Mouse (Mus musculus) liver, embryonic 15.5 days (tissue): Measurements from ENCODE around the gene Mien1. TPM values are rescaled to one million over a fixed set of nuclear protein-coding genes. Genes with fewer than 3 reads are reported as not detected.
A peak's percentile ranks its signal among the peaks of the same experiment; 100 is the strongest.

Source experiments
- ATAC-seq: fragments of 200-750 bp; cut with Nextera tagmentation; 2 replicates; pipeline ENCODE4 v1.8.0; 2017; ENCODE audit warnings: moderate number of reproducible peaks, mild to moderate bottlenecking, moderate library complexity; ENCODE audit not compliant: insufficient read depth
- H3K27ac ChIP-seq: fragments of 300-500 bp; sonication (generic); replicated peaks from 2 replicates; pipeline ENCODE4 v1.5.1; 2015; ENCODE audit warnings: mild to moderate bottlenecking, inconsistent platforms
- H3K27me3 ChIP-seq: fragments of 300-500 bp; sonication (generic); 2 replicates; pipeline ENCODE4 v1.6.1; 2015; ENCODE audit warnings: mild to moderate bottlenecking, inconsistent platforms
- H3K36me3 ChIP-seq: fragments of 300-500 bp; sonication (generic); replicated peaks from 2 replicates; pipeline ENCODE4 v1.6.1; 2015; ENCODE audit warnings: moderate library complexity, mild to moderate bottlenecking, inconsistent platforms
- H3K4me1 ChIP-seq: fragments of 300-500 bp; sonication (generic); replicated peaks from 2 replicates; pipeline ENCODE4 v1.6.1; 2015; ENCODE audit warnings: inconsistent platforms
- H3K4me2 ChIP-seq: fragments of 300-500 bp; sonication (generic); 2 replicates; pipeline ENCODE4 v1.6.1; 2015; ENCODE audit warnings: moderate library complexity, mild to moderate bottlenecking, inconsistent platforms
- H3K4me3 ChIP-seq: fragments of 300-500 bp; sonication (generic); replicated peaks from 2 replicates; pipeline ENCODE4 v1.5.1; 2015; ENCODE audit warnings: mild to moderate bottlenecking, inconsistent platforms
- H3K9ac ChIP-seq: fragments of 300-500 bp; sonication (generic); 2 replicates; pipeline ENCODE4 v1.6.1; 2015; ENCODE audit warnings: moderate library complexity, mild to moderate bottlenecking, inconsistent platforms
- H3K9me3 ChIP-seq: fragments of 300-500 bp; sonication (generic); replicated peaks from 2 replicates; pipeline ENCODE4 v1.6.1; 2016; ENCODE audit warnings: inconsistent platforms
- WGBS: fragments of 180-500 bp; shearing (Covaris S2); methylation state at CpG from one replicate; pipeline ENCODE4 v1.1.7; 2015; ENCODE audit warnings: mixed read lengths; ENCODE audit not compliant: insufficient replicate concordance; 5-methylcytosine and 5-hydroxymethylcytosine counted together
- polyA plus RNA-seq: library from polyadenylated mRNA; unstranded; fragments of >200 nt; fragmentation: Nextera tagmentation; extraction: Ambion mirVana; gene quantifications from 2 replicates; pipeline ENCODE4 v1.2.1, GENCODE M21; 2015

Gene Mien1
- polyA plus RNA-seq, 1 experiment from 2014 or later, result 57.2 TPM

GRCm38 (mm10) chr11:98459071-98459741 is 20.4 kb upstream of the Mien1 start:
- no peak overlapping the region for H3K9ac ChIP-seq
- no peak overlapping the region; the same call in 1 of the 2 replicates for H3K4me2 ChIP-seq
- no peak overlapping the region for H3K27ac ChIP-seq
- ATAC-seq, result no peak
- WGBS, result 15% methylated on average over 11 of the region's 11 CpGs
- H3K36me3 ChIP-seq, result peaks cover 7% of the 10 kb centered on the region; the same call in 1 of the 2 replicates
- H3K27me3 ChIP-seq, result peaks cover 66% of the 10 kb centered on the region
- no peaks in the 10 kb centered on the region for H3K9me3 ChIP-seq
- no peak overlapping the region for H3K4me3 ChIP-seq
- H3K4me1 ChIP-seq, result peaks cover 15% of the 10 kb centered on the region

- ATAC-seq, result no peak
Observed at GRCm38 (mm10) chr11:98458121-98458990, 19.6 kb upstream of the Mien1 start.

GRCm38 (mm10) chr11:98457367-98458120 is 18.8 kb upstream of the Mien1 start:
- WGBS, result 1% methylated on average over 56 of the region's 64 CpGs
- peaks cover 18% of the 10 kb centered on the region; the same call in 1 of the 2 replicates for H3K36me3 ChIP-seq
- H3K27me3 ChIP-seq, result peaks cover 66% of the 10 kb centered on the region
- H3K4me3 ChIP-seq, result peak overlapping the region; percentile 62
- ATAC-seq, result peak; percentile 65
- no peaks in the 10 kb centered on the region for H3K9me3 ChIP-seq
- no peak overlapping the region for H3K27ac ChIP-seq
- H3K4me1 ChIP-seq, result peaks cover 15% of the 10 kb centered on the region
- H3K4me2 ChIP-seq, result peak overlapping the region; percentile 80
- peak overlapping the region; percentile 37 for H3K9ac ChIP-seq

More at GRCm38 (mm10) chr11:98458121-98458990, 19.6 kb upstream of the Mien1 start:
- no peak overlapping the region for H3K27ac ChIP-seq
- peak overlapping the region; percentile 37; the same call in 1 of the 2 replicates for H3K9ac ChIP-seq
- H3K27me3 ChIP-seq, result peaks cover 66% of the 10 kb centered on the region
- peak overlapping the region; percentile 80 for H3K4me2 ChIP-seq
- peak overlapping the region; percentile 62 for H3K4me3 ChIP-seq
- no peaks in the 10 kb centered on the region for H3K9me3 ChIP-seq
- WGBS, result 2% methylated on average over 28 of the region's 30 CpGs
- H3K36me3 ChIP-seq, result peaks cover 15% of the 10 kb centered on the region; the same call in 1 of the 2 replicates
- peaks cover 15% of the 10 kb centered on the region for H3K4me1 ChIP-seq

- 27% methylated on average over 9 of the region's 9 CpGs for WGBS
- peak overlapping the region; percentile 62 for H3K4me3 ChIP-seq
- H3K27ac ChIP-seq, result no peak overlapping the region
- H3K9me3 ChIP-seq, result no peaks in the 10 kb centered on the region
- peaks cover 61% of the 10 kb centered on the region for H3K27me3 ChIP-seq
- H3K4me2 ChIP-seq, result peak overlapping the region; percentile 80
- H3K4me1 ChIP-seq, result peaks cover 15% of the 10 kb centered on the region
- no peak overlapping the region; the same call in 1 of the 2 replicates for H3K9ac ChIP-seq
- H3K36me3 ChIP-seq, result peaks cover 23% of the 10 kb centered on the region; the same call in 1 of the 2 replicates
- ATAC-seq, result peak; percentile 10; the same call in 1 of the 2 replicates
Observed at GRCm38 (mm10) chr11:98456945-98457344, 18.2 kb upstream of the Mien1 start.

GRCm38 (mm10) chr11:98456545-98456944 is 17.8 kb upstream of the Mien1 start:
- Histone ChIP-seq H3K4me1 (peaks cover 15% of the 10 kb centered on the region), H3K36me3 (peaks cover 25% of the 10 kb centered on the region; the same call in 1 of the 2 replicates), H3K9ac (no peak overlapping the region), H3K27ac (no peak overlapping the region), H3K4me2 (no peak overlapping the region; the same call in 1 of the 2 replicates), H3K9me3 (no peaks in the 10 kb centered on the region), H3K4me3 (no peak overlapping the region), H3K27me3 (peaks cover 57% of the 10 kb centered on the region)
- 49% methylated on average over 5 of the region's 5 CpGs for WGBS
- no peak for ATAC-seq

- Histone ChIP-seq H3K36me3 (peaks cover 34% of the 10 kb centered on the region), H3K4me3 (no peak overlapping the region), H3K4me1 (peaks cover 15% of the 10 kb centered on the region), H3K9ac (no peak overlapping the region), H3K27me3 (peaks cover 50% of the 10 kb centered on the region), H3K4me2 (no peak overlapping the region), H3K9me3 (no peaks in the 10 kb centered on the region), H3K27ac (no peak overlapping the region)
- no peak for ATAC-seq
- 78% methylated on average over 4 of the region's 4 CpGs for WGBS
Observed at GRCm38 (mm10) chr11:98455484-98455883, 16.7 kb upstream of the Mien1 start.

GRCm38 (mm10) chr11:98449921-98450771 is 11.4 kb upstream of the Mien1 start:
- Histone ChIP-seq H3K27ac (no peak overlapping the region), H3K4me3 (0 out of 2 replicates have a peak overlapping the region, but pooled peaks have one; percentile 42)
- no peak for ATAC-seq

GRCm38 (mm10) chr11:98449419-98449818 is 10.6 kb upstream of the Mien1 start:
- Histone ChIP-seq H3K27me3 (peaks cover 59% of the 10 kb centered on the region), H3K4me2 (peak overlapping the region; percentile 54), H3K4me3 (peak overlapping the region; percentile 42), H3K4me1 (no peaks in the 10 kb centered on the region; the same call in 1 of the 2 replicates), H3K27ac (no peak overlapping the region), H3K36me3 (peaks cover 28% of the 10 kb centered on the region), H3K9ac (no peak overlapping the region), H3K9me3 (no peaks in the 10 kb centered on the region)
- ATAC-seq, result no peak
- 62% methylated on average over 3 of the region's 3 CpGs for WGBS

More at GRCm38 (mm10) chr11:98449921-98450771, 11.4 kb upstream of the Mien1 start:
- H3K9ac ChIP-seq, result no peak overlapping the region
- H3K4me1 ChIP-seq, result no peaks in the 10 kb centered on the region; the same call in 1 of the 2 replicates
- peak overlapping the region; percentile 54 for H3K4me2 ChIP-seq
- no peaks in the 10 kb centered on the region for H3K9me3 ChIP-seq
- peaks cover 56% of the 10 kb centered on the region for H3K27me3 ChIP-seq
- WGBS, result 58% methylated on average over 20 of the region's 20 CpGs
- H3K36me3 ChIP-seq, result peaks cover 34% of the 10 kb centered on the region

GRCm38 (mm10) chr11:98448191-98448790 is 9.5 kb upstream of the Mien1 start:
- peak; percentile 27; the same call in 1 of the 2 replicates for ATAC-seq
- WGBS, result 36% methylated on average over 13 of the region's 13 CpGs
- Histone ChIP-seq H3K4me2 (peak overlapping the region; percentile 54), H3K4me1 (no peaks in the 10 kb centered on the region; the same call in 1 of the 2 replicates), H3K9me3 (no peaks in the 10 kb centered on the region), H3K27me3 (peaks cover 68% of the 10 kb centered on the region), H3K36me3 (peaks cover 18% of the 10 kb centered on the region), H3K27ac (peak overlapping the region; percentile 79), H3K9ac (no peak overlapping the region), H3K4me3 (peak overlapping the region; percentile 49)
